Mouse (Mus musculus): ENCODE data around the gene Zbtb4.

The Zbtb4 gene

DNA sequence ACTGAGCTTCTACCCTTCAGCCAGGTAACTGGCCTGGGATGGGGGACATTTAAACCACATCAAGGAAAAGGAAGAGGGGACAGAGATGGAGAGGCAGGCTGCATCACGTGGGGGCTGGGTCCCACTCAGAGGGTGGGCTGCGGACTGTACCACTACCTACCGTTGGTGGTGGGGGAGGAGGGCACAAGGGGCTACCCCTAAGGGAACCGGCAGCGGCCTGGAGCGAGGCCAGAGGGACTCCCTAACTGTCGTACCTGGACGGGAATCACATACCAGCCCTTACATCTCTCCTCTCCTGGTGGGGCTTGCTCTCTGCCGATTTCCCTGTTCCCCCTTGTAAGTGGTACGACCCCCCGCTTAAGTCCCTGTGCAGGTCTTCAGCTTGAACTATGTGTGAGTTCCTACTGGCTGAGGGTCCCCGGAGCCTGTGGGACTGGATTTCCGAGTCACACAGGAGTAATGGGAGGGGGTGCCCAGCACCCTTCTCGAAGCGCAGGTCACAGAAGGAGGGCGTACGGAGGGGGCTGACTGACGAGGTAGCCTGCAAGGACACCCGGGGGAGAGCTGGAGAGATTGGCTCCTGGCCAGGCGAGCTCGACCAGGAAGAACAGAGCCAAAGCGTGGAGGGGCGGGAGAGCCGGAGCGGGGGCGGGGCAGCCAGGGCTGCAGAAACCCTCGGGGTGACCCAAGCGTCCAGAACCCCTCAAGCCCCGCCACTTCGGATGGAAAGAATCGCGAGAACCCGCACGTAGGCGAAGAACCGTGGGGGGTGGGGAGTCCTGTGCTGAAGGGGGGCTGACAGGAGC, 34.9 kb downstream of the Zbtb4 start:
- peak; percentile 42 for DNase-seq (ENCODE audit: low read depth)

DNA sequence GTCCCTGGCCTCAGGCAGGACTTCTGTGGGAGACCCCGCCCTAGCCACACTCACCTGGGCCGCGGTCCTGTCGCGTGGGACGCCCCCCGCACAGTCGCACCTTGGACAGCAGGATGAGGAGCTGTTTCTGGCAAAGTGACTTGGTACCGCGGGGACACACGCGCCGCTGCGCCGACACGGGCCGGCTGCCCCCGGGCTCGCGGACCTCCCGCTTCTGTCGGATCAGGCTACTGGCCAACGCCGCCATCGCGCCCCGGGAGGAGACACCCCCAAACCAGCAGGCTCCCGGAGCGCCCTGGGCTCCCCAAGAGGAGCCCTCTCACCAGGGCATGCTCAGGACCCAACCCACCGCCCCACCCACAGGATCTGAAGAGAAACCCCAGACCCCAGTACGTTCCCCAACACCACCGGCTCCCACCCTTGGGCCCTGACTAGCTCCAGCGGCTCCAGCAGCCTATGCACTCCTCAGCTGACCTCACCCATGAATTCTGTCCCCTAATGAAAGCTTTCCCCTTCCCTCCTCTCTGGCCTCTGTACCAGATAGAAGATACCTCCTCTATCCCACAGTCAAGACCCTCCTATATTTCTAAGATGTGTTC, 35.8 kb downstream of the Zbtb4 start, which contains the start of gene Fgf11:
Fgf11 (minus strand) TSS at position 479 of the 599 bp plus-strand sequence.
- DNase-seq (ENCODE audit: low read depth): no peak

DNA sequence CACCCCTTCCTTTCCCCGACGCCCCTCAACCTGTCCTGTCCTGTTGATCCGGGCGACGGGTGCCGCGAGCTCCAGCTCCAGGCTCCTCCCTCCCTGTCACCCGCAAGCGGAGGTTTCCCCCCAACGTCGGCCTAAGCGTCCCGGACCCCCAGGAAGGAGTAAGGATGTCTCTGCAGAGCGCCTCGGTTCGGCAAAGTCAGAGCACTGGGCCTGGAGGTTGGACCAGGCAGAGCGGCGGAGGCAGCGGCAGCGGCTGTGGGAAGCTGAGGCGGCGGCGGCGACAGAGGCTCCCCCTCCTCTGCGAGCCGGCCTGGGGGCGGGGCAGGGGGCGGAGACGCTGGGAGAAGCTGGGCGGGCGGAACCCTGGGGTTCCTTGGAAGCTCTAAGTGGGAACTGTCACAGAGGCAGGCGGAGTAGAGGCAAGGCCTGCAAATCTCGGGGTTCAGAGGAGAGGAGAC, 37.0 kb downstream of the Zbtb4 start:
- DNase-seq (ENCODE audit: low read depth): peak; percentile 58

DNA sequence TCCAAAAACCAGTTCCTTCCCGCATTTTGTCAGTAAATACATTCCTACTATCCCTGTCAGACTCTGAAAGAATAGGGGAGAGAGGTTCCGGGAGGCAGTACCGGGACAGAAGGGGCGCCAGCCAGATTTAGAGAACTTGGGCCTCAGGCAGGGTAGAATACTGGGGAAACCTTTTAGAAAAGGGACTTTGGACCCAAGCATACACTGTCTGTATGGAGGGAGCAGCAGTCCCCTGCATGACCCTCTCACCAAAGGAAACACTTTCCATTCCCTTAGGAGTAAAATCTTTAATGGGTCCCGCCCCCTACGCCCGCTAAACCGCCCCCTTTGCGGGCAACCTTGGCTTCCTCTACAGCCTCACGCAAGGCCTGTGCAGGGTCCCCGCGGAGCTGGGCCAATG, 37.6 kb downstream of the Zbtb4 start:
- no peak for DNase-seq (ENCODE audit: low read depth)

DNA sequence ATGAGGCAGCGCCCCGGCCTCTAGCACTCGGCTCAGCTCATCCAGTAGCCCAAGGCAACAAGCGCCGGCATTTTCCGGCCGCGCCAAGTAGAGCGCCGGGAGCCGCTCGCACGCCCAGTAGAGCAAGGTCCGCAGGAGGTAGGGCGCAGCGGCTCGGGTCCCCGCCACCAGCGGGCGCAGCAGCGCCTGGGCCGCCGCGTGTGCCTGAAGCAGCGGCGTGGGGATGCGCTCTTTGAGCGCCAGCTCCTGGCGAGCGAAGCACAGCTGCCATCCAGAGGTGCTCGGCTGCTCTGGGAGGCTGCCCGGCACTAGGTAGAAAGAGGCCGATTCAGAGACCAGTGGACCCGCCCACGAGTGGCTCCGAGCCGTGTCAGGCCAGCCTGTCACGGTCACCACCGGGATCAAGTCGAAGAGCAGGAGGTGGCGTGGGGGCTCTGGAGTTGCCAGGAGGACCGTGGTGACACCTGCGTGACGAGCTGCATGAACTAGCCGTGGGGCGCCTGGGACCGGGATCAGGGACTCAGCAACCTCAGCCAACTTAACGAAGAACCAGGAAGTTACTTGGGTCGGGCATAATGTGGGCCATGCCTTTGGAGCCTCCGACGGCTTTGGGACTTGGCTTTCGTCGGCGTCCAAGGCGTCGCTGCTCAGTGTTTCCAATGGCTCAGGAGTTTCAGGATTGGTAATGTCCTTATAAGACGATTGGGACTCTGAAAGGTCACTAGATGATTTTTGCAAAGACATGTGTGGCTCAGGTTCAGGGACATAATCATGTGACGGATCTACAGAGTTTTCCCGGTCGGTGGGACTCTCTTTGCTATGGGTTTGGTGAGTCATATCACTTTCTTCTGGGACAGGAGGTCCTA, 38.3 kb downstream of the Zbtb4 start:
- peak; percentile 85 for DNase-seq (ENCODE audit: low read depth)

DNA sequence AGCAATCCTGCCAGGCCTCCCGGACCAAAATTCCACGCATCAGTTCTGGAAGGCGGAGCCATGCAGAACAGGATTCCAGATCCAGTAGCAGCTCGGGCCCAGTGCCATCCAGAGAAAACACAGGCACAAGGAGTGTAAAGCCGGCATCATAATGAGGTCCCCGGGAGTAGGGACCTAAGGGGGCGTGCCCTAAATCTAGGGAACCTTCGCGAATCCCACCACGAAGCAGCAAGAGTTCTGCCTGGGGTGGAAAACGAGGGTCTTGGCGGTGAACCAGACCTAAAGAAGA, 38.9 kb downstream of the Zbtb4 start:
- DNase-seq (ENCODE audit: low read depth): no peak

DNA sequence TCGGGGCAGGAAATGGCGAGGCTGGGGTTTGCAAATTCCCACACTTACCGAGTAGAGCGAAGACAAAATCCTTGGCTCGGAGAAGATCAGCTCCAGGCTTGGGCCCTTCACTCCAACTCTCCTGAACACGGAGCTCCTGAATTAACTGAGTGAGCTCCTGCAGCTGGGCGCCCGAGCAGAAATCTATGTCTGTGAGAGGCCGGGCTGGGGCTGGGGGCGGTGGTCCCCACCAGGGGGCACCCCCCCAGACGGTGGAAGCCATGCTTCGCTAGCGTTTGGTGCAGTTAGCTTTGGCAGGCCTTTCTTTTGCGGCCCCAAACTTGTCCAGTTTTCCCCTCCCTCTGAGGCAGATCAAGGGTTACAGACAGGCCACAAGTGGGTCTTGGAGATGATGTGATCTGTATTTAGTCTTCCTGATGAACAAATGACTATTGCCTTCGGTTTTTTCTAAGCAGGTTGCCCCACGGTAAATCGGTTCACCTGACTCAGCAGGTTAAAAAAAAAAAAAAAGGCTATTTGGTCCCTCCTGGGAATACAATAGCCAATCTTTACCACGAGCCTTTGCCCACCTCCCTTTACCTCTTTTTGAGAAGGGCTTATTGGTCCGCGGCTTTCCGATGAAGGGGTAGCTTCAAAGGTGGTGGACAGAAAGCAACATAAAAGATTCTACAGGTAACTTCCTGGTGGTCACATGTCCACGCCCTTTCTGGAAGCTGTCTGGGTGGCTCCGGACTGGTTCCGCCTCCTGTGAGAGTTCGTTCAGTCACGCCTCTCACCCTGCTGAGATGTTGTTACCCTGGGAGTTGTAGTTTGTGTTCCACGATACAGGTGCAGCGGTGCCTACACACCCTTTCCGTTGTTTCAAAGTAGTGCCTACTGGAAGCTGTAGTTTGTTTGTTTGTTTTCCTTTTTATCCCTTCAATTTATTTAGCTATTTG, 39.5 kb downstream of the Zbtb4 start, which contains the start of gene Tmem102:
Tmem102 (minus strand) TSS at position 653 of the 938 bp plus-strand sequence.
- no peak for DNase-seq (ENCODE audit: low read depth)

DNA sequence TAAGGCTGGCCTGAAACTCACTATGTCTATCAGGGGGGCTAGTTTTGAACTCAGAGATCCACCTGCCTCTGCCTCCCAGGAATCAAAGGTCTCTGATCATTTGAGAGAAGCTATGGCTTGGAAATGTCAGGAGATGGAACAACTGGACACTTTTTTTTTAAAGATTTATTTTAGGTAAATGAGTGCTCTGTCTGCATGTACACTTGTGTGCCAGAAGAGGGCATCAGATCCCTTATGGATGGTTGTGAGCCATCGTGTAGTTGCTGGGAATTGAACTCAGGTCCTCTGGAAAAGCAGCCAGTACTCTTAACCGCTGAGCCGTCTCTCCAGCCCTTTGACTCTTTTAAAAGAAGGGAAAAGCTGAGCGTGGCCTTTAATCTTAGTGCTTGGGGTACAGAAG, 40.7 kb downstream of the Zbtb4 start:
- no peak for DNase-seq (ENCODE audit: low read depth)

DNA sequence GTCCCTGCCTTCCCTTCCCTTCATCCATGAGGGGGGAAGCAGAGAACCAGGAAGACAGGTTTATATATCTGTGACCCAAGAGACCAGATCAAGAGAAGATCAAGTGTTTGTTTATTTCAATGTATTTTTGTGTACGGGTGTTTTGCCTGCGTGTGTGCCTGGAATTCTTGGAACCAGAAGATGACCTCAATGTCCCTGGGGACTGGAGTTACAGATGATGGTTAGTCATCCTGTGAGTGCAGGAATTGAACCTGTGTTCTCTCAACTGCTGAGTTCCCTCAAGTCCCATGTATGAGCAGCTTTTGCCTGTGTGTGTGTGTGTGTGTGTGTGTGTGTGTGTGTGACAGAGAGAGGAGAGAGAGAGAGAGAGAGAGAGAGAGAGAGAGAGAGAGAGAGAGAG, 41.9 kb downstream of the Zbtb4 start:
- peak; percentile 58 for DNase-seq (ENCODE audit: low read depth)

DNA sequence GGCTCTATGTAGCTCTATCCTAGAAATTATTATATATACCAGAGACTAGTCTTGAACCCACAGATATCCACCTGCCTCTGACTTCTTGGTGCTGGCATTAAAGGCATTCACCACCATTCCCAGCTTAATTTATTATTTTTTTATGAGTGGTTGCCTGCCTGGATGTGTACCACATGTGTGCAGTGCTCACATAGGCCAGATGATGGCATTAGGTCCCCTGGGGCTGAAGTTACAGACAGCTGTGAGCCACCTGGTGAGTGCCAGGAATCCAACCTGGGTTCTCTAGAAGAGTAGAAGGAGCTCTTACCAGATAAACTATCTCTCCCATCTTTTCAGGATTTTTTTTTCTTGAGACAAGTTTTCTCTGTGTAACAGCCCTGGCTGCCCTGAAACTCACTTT, 44.6 kb downstream of the Zbtb4 start:
- no peak for DNase-seq (ENCODE audit: low read depth)

DNA sequence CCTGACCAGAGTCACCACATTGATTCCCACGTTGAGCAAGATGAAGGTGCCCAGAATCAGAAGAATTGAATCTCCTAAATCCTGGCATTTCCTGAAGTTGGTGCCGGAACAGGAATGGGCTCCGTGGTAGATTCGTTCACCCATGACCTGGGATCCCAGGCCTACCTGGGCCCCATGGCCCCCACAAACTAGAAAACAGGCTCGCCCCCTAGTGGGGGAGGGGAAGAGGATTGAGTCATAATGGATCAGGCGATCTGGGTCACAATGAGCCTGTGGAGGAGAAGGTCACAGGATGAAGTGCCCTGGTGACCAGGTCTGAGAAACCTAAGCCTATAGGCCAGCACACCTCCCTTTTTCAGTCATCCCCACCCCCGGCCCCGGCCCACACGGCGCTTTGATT, 49.4 kb downstream of the Zbtb4 start, which contains the start of gene Gm39566:
Gm39566 (minus strand) TSS at position 144 of the 400 bp plus-strand sequence.
- DNase-seq (ENCODE audit: low read depth): no peak

DNA sequence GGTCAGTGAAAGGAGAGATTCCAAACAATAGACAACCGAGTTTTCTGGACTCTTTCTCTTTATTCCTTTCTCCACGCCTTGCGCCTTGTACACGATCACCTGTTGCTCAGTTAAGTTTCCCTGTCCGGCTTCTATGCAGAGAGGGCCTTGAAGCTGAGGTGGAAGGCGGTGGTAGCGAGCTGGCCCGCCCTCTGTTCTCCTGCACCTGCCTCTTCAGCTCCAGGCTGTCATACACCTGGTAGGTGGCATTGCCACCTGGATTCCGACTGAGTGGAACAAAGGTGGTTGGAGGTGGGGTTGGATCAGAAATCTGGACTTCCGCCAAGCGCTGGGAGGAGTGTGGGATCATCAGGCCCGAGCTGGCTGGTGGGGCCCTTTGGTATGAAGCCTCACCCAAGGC, 50.8 kb downstream of the Zbtb4 start:
- no peak for DNase-seq (ENCODE audit: low read depth)

DNA sequence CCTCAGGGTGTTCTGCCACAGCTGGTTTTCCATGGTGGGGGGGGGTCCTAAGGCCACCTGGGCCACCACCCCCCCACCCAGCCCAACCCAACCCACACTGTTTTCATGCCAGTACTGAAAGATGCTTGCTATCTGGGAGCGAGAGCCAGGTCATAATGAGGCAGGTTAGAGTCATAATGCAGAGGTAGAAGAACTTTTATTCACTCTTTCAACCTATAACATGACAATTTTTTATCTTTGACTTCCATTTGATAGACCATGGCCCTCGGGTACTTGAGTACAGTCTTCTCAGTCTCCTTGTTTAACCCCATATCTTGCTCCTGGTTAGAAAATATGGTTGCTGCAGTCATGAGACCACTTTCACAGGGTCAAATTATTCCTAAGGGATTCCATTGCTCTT, 52.7 kb downstream of the Zbtb4 start, which contains the start of gene Spem2:
Spem2 (minus strand) TSS at position 101 of the 400 bp plus-strand sequence.
- no peak for DNase-seq (ENCODE audit: low read depth)

DNA sequence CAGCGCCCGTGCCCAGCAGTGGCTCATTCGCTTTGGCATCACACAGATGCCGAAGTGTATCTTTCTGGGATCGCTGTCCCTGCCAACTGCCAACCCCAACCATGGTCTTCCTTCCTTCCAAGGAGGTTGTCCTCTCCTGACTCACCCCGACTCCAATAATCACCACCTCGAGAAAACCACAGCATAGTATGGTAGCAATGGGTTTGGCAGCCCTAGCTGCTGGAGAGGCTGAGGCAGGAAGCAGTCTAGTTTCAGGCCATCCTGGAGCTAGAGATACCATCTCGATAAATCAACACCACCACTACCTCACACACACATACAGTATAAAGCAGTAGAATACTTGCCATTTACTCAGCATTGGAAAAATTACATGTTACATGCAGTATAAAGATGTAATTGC, 53.2 kb downstream of the Zbtb4 start:
- no peak for DNase-seq (ENCODE audit: low read depth)

DNA sequence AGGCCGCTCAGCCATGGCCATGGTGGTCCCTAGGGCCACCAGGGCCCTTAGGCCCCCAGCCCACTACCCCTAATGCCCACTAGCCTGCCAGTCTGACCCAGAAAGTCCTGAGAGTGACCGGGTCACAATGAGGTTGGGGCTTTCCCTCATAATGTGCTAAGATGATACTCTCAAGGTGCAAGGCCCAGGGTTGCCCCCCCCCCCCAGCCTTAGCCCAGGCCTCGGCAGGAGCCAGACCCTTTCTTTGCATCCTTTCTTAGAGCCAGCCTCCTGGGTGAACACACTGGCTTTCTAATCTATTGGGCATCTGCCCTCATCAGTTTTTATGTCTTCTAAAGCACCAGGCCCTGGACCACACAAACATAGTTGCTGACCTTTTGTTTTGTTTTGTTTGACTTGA, 56.4 kb downstream of the Zbtb4 start, which contains the start of gene Spem1:
Spem1 (minus strand) TSS at position 101 of the 400 bp plus-strand sequence.
- DNase-seq (ENCODE audit: low read depth): no peak

DNA sequence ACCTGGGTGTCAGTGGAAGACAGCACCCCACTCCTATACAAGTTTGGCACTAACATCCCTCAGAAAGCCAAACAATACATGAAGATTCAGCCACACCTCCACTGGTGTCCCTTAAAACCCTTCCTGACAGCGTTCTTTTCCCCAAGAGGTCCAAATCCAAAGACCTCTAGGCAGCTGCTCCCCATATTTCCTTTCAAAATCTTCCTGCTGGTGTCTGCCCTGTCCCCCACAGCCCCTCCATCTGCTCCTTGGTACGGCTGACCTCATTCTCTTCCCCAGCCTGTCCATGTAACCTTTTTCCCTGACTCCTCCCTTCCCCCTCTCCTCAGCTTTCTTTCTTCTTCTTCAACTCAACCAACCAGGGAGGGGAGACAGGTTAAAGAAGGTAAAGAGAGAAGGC, 57.7 kb downstream of the Zbtb4 start:
- DNase-seq (ENCODE audit: low read depth): no peak

DNA sequence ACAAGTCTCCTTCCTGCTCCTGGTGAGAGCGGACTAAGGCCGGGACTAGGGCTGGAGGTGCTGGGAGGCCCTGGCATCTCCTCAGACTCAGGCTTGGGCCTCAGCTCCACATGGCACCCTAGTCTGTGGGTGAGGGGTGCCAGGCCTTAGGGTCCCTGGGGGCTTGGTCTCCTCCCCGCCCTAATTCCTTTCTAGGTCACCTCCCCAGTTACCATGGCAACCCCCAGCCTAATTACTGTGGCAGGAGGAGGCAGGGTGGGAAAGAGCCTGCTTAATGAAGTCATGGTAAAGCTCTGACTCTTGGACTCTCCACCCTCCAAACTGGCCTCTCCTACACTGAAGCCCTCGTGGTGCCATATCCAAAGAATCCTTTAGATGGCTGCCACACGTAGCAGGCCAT, 63.1 kb downstream of the Zbtb4 start:
- DNase-seq (ENCODE audit: low read depth): no peak

DNA sequence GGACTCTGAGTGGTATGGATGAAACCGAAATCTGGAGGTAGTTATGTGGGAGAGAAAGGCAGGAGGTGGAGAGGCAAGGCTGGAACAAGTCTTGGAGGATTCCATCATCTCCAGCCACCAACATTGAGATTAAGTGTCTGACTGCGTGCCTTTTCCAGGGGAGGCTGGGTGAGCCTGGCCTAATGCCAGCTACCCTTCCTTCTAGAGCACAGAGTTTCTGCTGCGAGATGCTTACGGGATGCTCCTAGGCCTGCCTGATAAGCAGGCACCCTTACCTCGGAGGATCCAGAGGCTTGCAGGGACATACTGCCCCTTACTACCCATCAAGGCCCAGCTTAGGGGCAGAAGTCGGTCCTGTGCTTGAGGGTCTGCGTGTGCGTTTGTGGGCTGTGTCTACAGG, 67.8 kb downstream of the Zbtb4 start:
- DNase-seq (ENCODE audit: low read depth): no peak

Data from NIH3T3 (cell line).